In genomic region chr17:62783524-62784273, GRCm38 (mm10) we compare ENCODE assay signal across 8 mouse cellular contexts.
A peak's percentile ranks its signal among the peaks of the same experiment; 100 is the strongest.
DNase-seq lines count a peak whose midpoint lies in the region; ATAC-seq and TF ChIP-seq lines count a peak whose summit lies in the region.

No protein-coding gene starts in this region.

- peak; percentile 79 for DNase-seq in A20 (ENCODE audit: low read depth, low spot score)
- DNase-seq in embryonic facial prominence, embryonic 14.5 days (ENCODE audit: low spot score) = peak; percentile 91
- peak; percentile 72 for DNase-seq in heart, adult 8-10 months (ENCODE audit: low spot score)
- DNase-seq in kidney, adult 9 months = peak; percentile 87
- peak; percentile 85 for DNase-seq in limb, embryonic 14.5 days (ENCODE audit: low spot score)
- peak; percentile 84 for DNase-seq in naive thymus-derived CD4-positive, alpha-beta T cell, adult 2 months (ENCODE audit: low read depth)
- peak; percentile 67 for DNase-seq in splenic B cell, adult 2 months (ENCODE audit: low read depth, low spot score)

- peaks cover 2% of the 10 kb centered on the region; the same call in 1 of the 2 replicates for H3K4me1 ChIP-seq in bone marrow, adult 2 months (ENCODE audit: control insufficient read depth, insufficient read depth, low read length)
- peaks cover 44% of the 10 kb centered on the region for H3K4me1 ChIP-seq in embryonic facial prominence, embryonic 14.5 days (ENCODE audit: control insufficient read depth, insufficient read depth, low read length)
- H3K4me1 ChIP-seq in limb, embryonic 14.5 days (ENCODE audit: control insufficient read depth, insufficient read depth, low read length) = peaks cover 56% of the 10 kb centered on the region

- H3K9me3 ChIP-seq in embryonic facial prominence, embryonic 14.5 days (ENCODE audit: control insufficient read depth, low read length) = no peaks in the 10 kb centered on the region
- H3K9me3 ChIP-seq in limb, embryonic 14.5 days (ENCODE audit: control insufficient read depth, low read length) = no peaks in the 10 kb centered on the region

- no peak for TF ChIP-seq POLR2A in bone marrow, adult 2 months (IDR thresholded peaks at IDR 0.05; ENCODE audit: borderline replicate concordance, control insufficient read depth, low read depth, low read length)
- no peak for TF ChIP-seq POLR2A in limb, embryonic 14.5 days (IDR thresholded peaks at IDR 0.05; ENCODE audit: borderline replicate concordance, extremely low read depth, insufficient read depth, insufficient read length)

- peak overlapping the region; percentile 53 for H3K4me2 ChIP-seq in embryonic facial prominence, embryonic 14.5 days (ENCODE audit: low read depth, low read length)
- H3K4me2 ChIP-seq in limb, embryonic 14.5 days (replicated peaks; ENCODE audit: low read depth, low read length, severe bottlenecking) = peak overlapping the region; percentile 45

- H3K36me3 ChIP-seq in embryonic facial prominence, embryonic 14.5 days (ENCODE audit: control insufficient read depth, insufficient read depth, low read length) = no peaks in the 10 kb centered on the region
- no peaks in the 10 kb centered on the region for H3K36me3 ChIP-seq in limb, embryonic 14.5 days (ENCODE audit: control insufficient read depth, insufficient read depth, low read length)
- no peaks in the 10 kb centered on the region for H3K36me3 ChIP-seq in splenic B cell, adult 2 months (ENCODE audit: control insufficient read depth, insufficient read depth, low read length, poor library complexity, severe bottlenecking)

- no peak overlapping the region for H3K27ac ChIP-seq in bone marrow, adult 2 months (ENCODE audit: control insufficient read depth, insufficient read depth, low read depth, low read length, poor library complexity)
- 0 out of 2 replicates have a peak overlapping the region, but pooled peaks have one; percentile 7 for H3K27ac ChIP-seq in embryonic facial prominence, embryonic 14.5 days (replicated peaks; ENCODE audit: low read depth, low read length)
- H3K27ac ChIP-seq in limb, embryonic 14.5 days (replicated peaks; ENCODE audit: low read depth, low read length) = no peak overlapping the region

- no peak overlapping the region for H3K4me3 ChIP-seq in bone marrow, adult 2 months (replicated peaks; ENCODE audit: control insufficient read depth, low read depth, low read length)
- peak overlapping the region; percentile 22 for H3K4me3 ChIP-seq in embryonic facial prominence, embryonic 14.5 days (ENCODE audit: low read depth, low read length)
- peak overlapping the region; percentile 29 for H3K4me3 ChIP-seq in limb, embryonic 14.5 days (replicated peaks; ENCODE audit: low read length)

- peak; percentile 72 for ATAC-seq in embryonic facial prominence, embryonic 14.5 days (ENCODE audit: low read depth)
- peak; percentile 65 for ATAC-seq in limb, embryonic 14.5 days (ENCODE audit: low FRiP score, low read depth)

- peak; percentile 60 for TF ChIP-seq CTCF in bone marrow, adult 2 months (IDR thresholded peaks at IDR 0.05; ENCODE audit: control insufficient read depth, insufficient read depth, low read length)

- no peaks in the 10 kb centered on the region for H3K27me3 ChIP-seq in embryonic facial prominence, embryonic 14.5 days (replicated peaks; ENCODE audit: control insufficient read depth, insufficient read depth, low read length)
- H3K27me3 ChIP-seq in limb, embryonic 14.5 days (ENCODE audit: control insufficient read depth, insufficient read depth, low read length) = no peaks in the 10 kb centered on the region
- H3K27me3 ChIP-seq in splenic B cell, adult 2 months (ENCODE audit: control insufficient read depth, insufficient read depth, low read length, poor library complexity, severe bottlenecking) = no peaks in the 10 kb centered on the region

- H3K9ac ChIP-seq in embryonic facial prominence, embryonic 14.5 days (ENCODE audit: low read depth, low read length) = peak overlapping the region; percentile 10; the same call in 1 of the 2 replicates
- no peak overlapping the region for H3K9ac ChIP-seq in limb, embryonic 14.5 days (ENCODE audit: low read depth, low read length, severe bottlenecking)

- WGBS in bone marrow, adult 2 months = 17% methylated on average over 13 of the region's 13 CpGs
- WGBS in embryonic facial prominence, embryonic 14.5 days = 16% methylated on average over 13 of the region's 13 CpGs
- 14% methylated on average over 13 of the region's 13 CpGs for WGBS in limb, embryonic 14.5 days
